Mouse (Mus musculus): ENCODE data around the gene Ppef2.
A peak's percentile ranks its signal among the peaks of the same experiment; 100 is the strongest.
"Not testable (repeated sequence)": the region's sequence is repeated elsewhere in the genome, so short reads cannot be mapped to it uniquely, and the experiment has no call there.

GRCm38 (mm10) chr5:92195716-92196115 lies 60.4 kb downstream of the Ppef2 start:
- peak; percentile 80 for TF ChIP-seq CTCF (IDR thresholded peaks at IDR 0.05; ENCODE audit: low read depth, low read length)
- not testable (repeated sequence) for TF ChIP-seq POLR2A (IDR thresholded peaks at IDR 0.05; ENCODE audit: insufficient read depth, low read length); EP300 (IDR thresholded peaks at IDR 0.05; ENCODE audit: insufficient read depth, low read depth, low read length)
